Comparison of ENCODE assay signal across 10 mouse cellular contexts in the genomic region with DNA sequence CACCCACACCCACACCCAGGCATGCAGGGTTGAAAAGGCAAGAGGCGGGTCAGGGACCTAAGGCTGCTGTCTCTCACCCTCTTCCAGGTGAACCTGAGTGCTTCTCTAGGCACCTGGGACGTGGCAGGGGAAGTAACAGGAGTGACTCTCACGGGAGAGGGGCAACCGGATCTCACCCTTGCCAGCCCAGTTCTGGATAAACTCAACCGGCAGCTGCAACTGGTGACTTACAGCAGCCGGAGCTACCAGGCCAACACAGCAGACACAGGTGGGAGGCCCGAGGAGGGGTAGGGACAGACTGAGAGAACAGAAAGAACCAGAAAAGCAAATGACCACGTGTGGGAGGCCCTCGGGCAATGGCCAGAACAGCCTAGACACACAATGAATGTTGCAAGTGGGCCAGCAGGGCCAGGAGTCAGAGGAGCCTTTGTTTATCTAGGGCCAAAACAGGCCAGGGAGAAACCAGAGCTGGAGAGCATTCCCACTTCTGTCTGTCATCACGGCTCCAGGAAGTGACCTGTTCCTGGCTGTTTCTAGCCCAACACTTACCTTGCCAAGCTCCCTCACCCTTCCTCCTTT. TPM values are rescaled to one million over a fixed set of nuclear protein-coding genes. Genes with fewer than 3 reads are reported as not detected.
DNase-seq lines count a peak whose midpoint lies in the region; ATAC-seq and TF ChIP-seq lines count a peak whose summit lies in the region.
"Had no signal": no experiment of that assay in that cellular context is flagged by ENCODE, and none has a peak within 500 bp of the region (broad histone marks: within the 10 kb centered on the region; RNA-seq: fewer than 3 reads in every experiment).

No protein-coding gene starts in this region.

- ATAC-seq in liver, postnatal 0 days: peak; percentile 46

- no peak for TF ChIP-seq EP300 in liver, postnatal 0 days (IDR thresholded peaks at IDR 0.05; ENCODE audit: low read depth)

- intact Hi-C loops in heart, postnatal 10 days (cut with DNase I): loop anchor here (5.0 kb wide), 1 partner anchor 45 kb away; the partner anchor contains the start of gene Os9
- intact Hi-C loops in gastrocnemius, postnatal 36 days (cut with DNase I): loop anchor here (5.0 kb wide), 1 partner anchor 40 kb away; no protein-coding TSS in a partner anchor

- H3K27ac ChIP-seq in heart, embryonic 10.5 days: no peak overlapping the region
- H3K27ac ChIP-seq in liver, postnatal 0 days (ENCODE audit: low read depth): peak overlapping the region; percentile 95
- H3K27ac ChIP-seq: embryonic facial prominence, embryonic 12.5 days had no signal

- no peak for TF ChIP-seq CTCF in liver, postnatal 0 days (IDR thresholded peaks at IDR 0.05; ENCODE audit: low read depth)

- 0 out of 2 replicates have a peak overlapping the region, but pooled peaks have one; percentile 5 for H3K4me3 ChIP-seq in heart, embryonic 10.5 days
- peak overlapping the region; percentile 66 for H3K4me3 ChIP-seq in liver, postnatal 0 days (ENCODE audit: low read depth, low read length)

- DNase-seq in heart, embryonic 10.5 days (ENCODE audit: low spot score): no peak
- no peak for DNase-seq in heart, postnatal 10 days
- DNase-seq in 3T3-L1 (ENCODE audit: low read depth, low spot score): peak; percentile 54
- peak; percentile 44 for DNase-seq in fibroblast of lung, adult 2 months (ENCODE audit: low read depth)
- DNase-seq in liver, postnatal 0 days: peak; percentile 63
- DNase-seq in gastrocnemius, postnatal 36 days: no peak
- DNase-seq in retina, embryonic 14.5 days (ENCODE audit: low spot score): no peak
- no peak for DNase-seq in kidney, postnatal 36 days

- H3K4me1 ChIP-seq in heart, embryonic 10.5 days: peaks cover 51% of the 10 kb centered on the region
- peaks cover 32% of the 10 kb centered on the region for H3K4me1 ChIP-seq in liver, postnatal 0 days (ENCODE audit: insufficient read depth)

- no peaks in the 10 kb centered on the region for H3K9me3 ChIP-seq in heart, embryonic 10.5 days
- H3K9me3 ChIP-seq in liver, postnatal 0 days (ENCODE audit: low read length): no peaks in the 10 kb centered on the region
- H3K9me3 ChIP-seq: embryonic facial prominence, embryonic 12.5 days; midbrain, embryonic 12.5 days had no signal

- H3K9ac ChIP-seq in liver, postnatal 0 days (replicated peaks): peak overlapping the region; percentile 92; the same call in 1 of the 2 replicates
- H3K9ac ChIP-seq: embryonic facial prominence, embryonic 12.5 days had no signal

- H3K36me3 ChIP-seq in heart, embryonic 10.5 days: no peaks in the 10 kb centered on the region
- H3K36me3 ChIP-seq in liver, postnatal 0 days (replicated peaks; ENCODE audit: insufficient read depth, low read length): peaks cover 16% of the 10 kb centered on the region
- H3K36me3 ChIP-seq: embryonic facial prominence, embryonic 12.5 days; midbrain, embryonic 12.5 days had no signal

- peaks cover 94% of the 10 kb centered on the region for H3K27me3 ChIP-seq in heart, embryonic 10.5 days (ENCODE audit: insufficient read depth, poor library complexity, severe bottlenecking)
- 0 out of 2 replicates have a peak, but pooled peaks cover 3% of the 10 kb centered on the region for H3K27me3 ChIP-seq in liver, postnatal 0 days (ENCODE audit: insufficient read depth, low read length)

- WGBS in heart, embryonic 10.5 days: 13% methylated on average over 10 of the region's 10 CpGs
- 45% methylated on average over 10 of the region's 10 CpGs for WGBS in liver, postnatal 0 days (ENCODE audit: insufficient replicate concordance)

- H3K4me2 ChIP-seq in liver, postnatal 0 days (ENCODE audit: low read depth, low read length): peak overlapping the region; percentile 80
- H3K4me2 ChIP-seq: embryonic facial prominence, embryonic 12.5 days had no signal

RNA-seq across cellular contexts. Expression of gene B4galnt1, which starts 2.7 kb away (rescaled TPM):
- 1.5 and 3.6 TPM in 2 replicates for polyA plus RNA-seq in heart, embryonic 10.5 days (2016; fragmentation: Nextera tagmentation; extraction: Ambion mirVana)
- total RNA-seq in heart, postnatal 10 days (2021): 1 to 10 TPM; 3.6 to 3.8 TPM
- 27.2 and 32.2 TPM in 2 replicates for polyA plus RNA-seq in liver, postnatal 0 days (2015; fragmentation: Nextera tagmentation; extraction: Ambion mirVana)
- total RNA-seq in gastrocnemius, postnatal 36 days (2021): 1 to 10 TPM in 1 of 2 experiments, under 1 TPM in 1; 0.69 to 1.0 TPM

RNA-seq across cellular contexts. Expression of gene Slc26a10, which starts 12.7 kb away (rescaled TPM):
- polyA plus RNA-seq in heart, embryonic 10.5 days (2016; fragmentation: Nextera tagmentation; extraction: Ambion mirVana): 9.2 and 12.9 TPM in 2 replicates
- total RNA-seq in heart, postnatal 10 days (2021): 10 to 100 TPM; 40.8 to 48.0 TPM
- polyA plus RNA-seq in liver, postnatal 0 days (2015; fragmentation: Nextera tagmentation; extraction: Ambion mirVana): 2.0 TPM in 2 replicates
- 1 to 10 TPM; 4.8 to 5.1 TPM for total RNA-seq in gastrocnemius, postnatal 36 days (2021)

RNA-seq across cellular contexts. Expression of gene Arhgef25, which starts 22.2 kb away (rescaled TPM):
- polyA plus RNA-seq in heart, embryonic 10.5 days (2016; fragmentation: Nextera tagmentation; extraction: Ambion mirVana): 21.4 and 28.8 TPM in 2 replicates
- total RNA-seq in heart, postnatal 10 days (2021): 10 to 100 TPM; 20.8 to 21.0 TPM
- 1.9 and 2.6 TPM in 2 replicates for polyA plus RNA-seq in liver, postnatal 0 days (2015; fragmentation: Nextera tagmentation; extraction: Ambion mirVana)
- 1 to 10 TPM; 8.3 to 9.4 TPM for total RNA-seq in gastrocnemius, postnatal 36 days (2021)

RNA-seq across cellular contexts. Expression of gene Dtx3, which starts 27.8 kb away (rescaled TPM):
- 78.4 and 91.4 TPM in 2 replicates for polyA plus RNA-seq in heart, embryonic 10.5 days (2016; fragmentation: Nextera tagmentation; extraction: Ambion mirVana)
- total RNA-seq in heart, postnatal 10 days (2021): 10 to 100 TPM; 48.4 to 52.2 TPM
- 8.8 and 8.9 TPM in 2 replicates for polyA plus RNA-seq in liver, postnatal 0 days (2015; fragmentation: Nextera tagmentation; extraction: Ambion mirVana)
- 10 to 100 TPM; 21.2 to 24.6 TPM for total RNA-seq in gastrocnemius, postnatal 36 days (2021)

RNA-seq across cellular contexts. Expression of gene Pip4k2c, which starts 43.7 kb away (rescaled TPM):
- 27.9 and 29.3 TPM in 2 replicates for polyA plus RNA-seq in heart, embryonic 10.5 days (2016; fragmentation: Nextera tagmentation; extraction: Ambion mirVana)
- 10 to 100 TPM; 26.4 to 28.7 TPM for total RNA-seq in heart, postnatal 10 days (2021)
- 14.7 and 17.7 TPM in 2 replicates for polyA plus RNA-seq in liver, postnatal 0 days (2015; fragmentation: Nextera tagmentation; extraction: Ambion mirVana)
- 1 to 10 TPM; 5.6 to 6.1 TPM for total RNA-seq in gastrocnemius, postnatal 36 days (2021)

Comparison
In these comparisons a context has a peak if more than half of its experiments do, and no peak if none do; other contexts are left out.
1. DNase-seq: peak in 3T3-L1 (single experiment), fibroblast of lung, adult 2 months (single experiment) and liver, postnatal 0 days (single experiment); none in heart, embryonic 10.5 days (single experiment), heart, postnatal 10 days (0 of 2), gastrocnemius, postnatal 36 days (0 of 2), retina, embryonic 14.5 days (single experiment) and kidney, postnatal 36 days (0 of 2).
2. RNA of gene Slc26a10, which starts 12.7 kb away (total RNA-seq): 40.8 to 48.0 TPM in heart, postnatal 10 days; 4.8 to 5.1 TPM in gastrocnemius, postnatal 36 days; every median in the first group is over 4 times any median in the second.